Mouse (Mus musculus) heart, postnatal 10 days (tissue): ENCODE measurements at regions not wholly inside any gene's neighbourhood (a gene's known extent, or its start where the extent isn't known, plus 50 kb on each side); places are given as distances from the start of the nearest gene placed in this dataset.

Experiments
- DNase-seq, 2 experiments: peaks; one replicate each; pipeline ENCODE4 v3.0.0; 2021
- intact Hi-C: fragments of 180-260 bp; cut with DNase I; formaldehyde crosslinking; loops from one replicate; pipeline ENCODE4 v1.15.1; 2025

GRCm38 (mm10) chr6:143697997-143698396 lies 531.0 kb downstream of the Etnk1 start:
- DNase-seq: no peak
- intact Hi-C loops: no loop called here

GRCm38 (mm10) chr6:143703984-143704383 lies 537.0 kb downstream of the Etnk1 start:
- no peak for DNase-seq
- intact Hi-C loops: no loop called here

GRCm38 (mm10) chr6:143706451-143706850 lies 539.4 kb downstream of the Etnk1 start:
- intact Hi-C loops: no loop called here

GRCm38 (mm10) chr6:143714461-143714860 lies 547.4 kb downstream of the Etnk1 start:
- intact Hi-C loops: no loop called here
- no peak for DNase-seq

More at GRCm38 (mm10) chr6:143706451-143706850, 539.4 kb downstream of the Etnk1 start:
- DNase-seq: no peak

- intact Hi-C loops: no loop called here
These were observed 583.1 kb downstream of the Etnk1 start for GRCm38 (mm10) chr6:143750074-143750473.

GRCm38 (mm10) chr6:143751076-143752070 lies 584.4 kb downstream of the Etnk1 start:
- intact Hi-C loops: no loop called here
- peak; percentile 23 to 29 for DNase-seq

More at GRCm38 (mm10) chr6:143750074-143750473, 583.1 kb downstream of the Etnk1 start:
- no peak for DNase-seq

- no peak for DNase-seq
- intact Hi-C loops: no loop called here
These were observed 590.4 kb downstream of the Etnk1 start for GRCm38 (mm10) chr6:143757462-143757861.

- intact Hi-C loops: no loop called here
- no peak for DNase-seq
These were observed 601.1 kb downstream of the Etnk1 start for GRCm38 (mm10) chr6:143768115-143768514.
